Mouse (Mus musculus) liver, embryonic 14.5 days (tissue): ENCODE results near the gene Vav2.

Experiments used
- CTCF ChIP-seq: IDR thresholded peaks from 2 replicates; pipeline ENCODE4 v1.5.1; 2016; ENCODE audit warnings: antibody characterized with exemption, low read depth, control low read depth
- EP300 ChIP-seq: IDR thresholded peaks from 2 replicates; pipeline ENCODE4 v1.6.1; 2016; ENCODE audit warnings: antibody characterized with exemption, low read depth

GRCm38 (mm10) chr2:27405094-27405884 lies 21.5 kb downstream of the Vav2 start:
- TF ChIP-seq EP300 (no peak), CTCF (no peak)
